13 mouse cellular contexts compared by ENCODE assay signal in the genomic region with DNA sequence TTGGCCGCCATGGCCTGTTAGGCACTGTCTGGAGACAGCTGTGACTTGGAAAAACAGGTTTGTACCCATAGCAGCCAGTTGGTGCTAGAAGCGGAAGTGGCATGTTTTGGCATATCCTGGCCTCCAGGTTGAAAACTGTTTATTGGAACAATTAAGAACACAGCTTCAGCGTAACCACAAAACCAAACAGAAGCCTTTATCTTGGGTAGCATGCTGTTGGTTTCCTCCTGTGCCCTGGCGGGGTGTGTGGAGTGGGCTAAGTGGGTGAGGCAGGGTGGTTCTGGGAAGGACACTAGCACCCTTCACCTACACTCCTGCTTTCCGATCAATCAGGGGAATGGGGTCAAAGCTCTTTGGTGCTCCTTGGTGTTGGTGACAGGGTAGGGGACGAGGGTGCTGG.
A peak's percentile ranks its signal among the peaks of the same experiment; 100 is the strongest.
DNase-seq lines count a peak whose midpoint lies in the region; ATAC-seq and TF ChIP-seq lines count a peak whose summit lies in the region.
"Had no signal": no experiment of that assay in that cellular context is flagged by ENCODE, and none has a peak within 500 bp of the region (broad histone marks: within the 10 kb centered on the region; RNA-seq: fewer than 3 reads in every experiment).

No protein-coding gene starts in this region.

- WGBS in kidney, adult 2 months = 86% methylated on average over 6 of the region's 6 CpGs

- H3K4me1 ChIP-seq in kidney, adult 2 months (ENCODE audit: control insufficient read depth, insufficient read depth, low read length) = peaks cover 34% of the 10 kb centered on the region
- H3K4me1 ChIP-seq in megakaryocyte, embryonic 14.5 days = peaks cover 78% of the 10 kb centered on the region

- DNase-seq in kidney, adult 9 months = peak; percentile 36
- DNase-seq in kidney, adult 2 months = no peak
- DNase-seq in MEL-GATA-1-ER (ENCODE audit: extremely low read depth, low read depth) = peak; percentile 80
- peak; percentile 13 for DNase-seq in induced T-regulatory cell, adult 2 months (ENCODE audit: low read depth)
- no peak for DNase-seq in left cerebral cortex, adult 11 months (ENCODE audit: low spot score)
- no peak for DNase-seq in ovary, adult 18-20 months (ENCODE audit: low spot score)
- DNase-seq: layer of hippocampus, adult 9-11 months; lung, adult 2 months had no signal

- no peaks in the 10 kb centered on the region for H3K27me3 ChIP-seq in kidney, adult 2 months (replicated peaks; ENCODE audit: control insufficient read depth, insufficient read depth, low read length)
- H3K27me3 ChIP-seq in megakaryocyte, embryonic 14.5 days (replicated peaks) = peaks cover 64% of the 10 kb centered on the region
- H3K27me3 ChIP-seq: hindbrain, embryonic 15.5 days; midbrain, embryonic 15.5 days had no signal

- no peak for ATAC-seq in monocyte, adult 5-6 weeks (replicated peaks; ENCODE audit: insufficient number of reproducible peaks, low FRiP score, low TSS enrichment, poor library complexity, severe bottlenecking)
- ATAC-seq: forebrain, embryonic 16.5 days; midbrain, embryonic 15.5 days had no signal

- no peak for TF ChIP-seq POLR2A in kidney, adult 2 months (IDR thresholded peaks at IDR 0.05; ENCODE audit: low read depth, low read length)

- peaks cover 7% of the 10 kb centered on the region; the same call in 1 of the 2 replicates for H3K9me3 ChIP-seq in megakaryocyte, embryonic 14.5 days
- H3K9me3 ChIP-seq: hindbrain, embryonic 15.5 days; midbrain, embryonic 15.5 days had no signal

- TF ChIP-seq CTCF in kidney, adult 2 months (conservative IDR thresholded peaks at IDR 0.05; ENCODE audit: insufficient read depth, insufficient read length, low read depth, low read length) = no peak

- H3K4me3 ChIP-seq in kidney, adult 2 months (ENCODE audit: insufficient read depth, low read depth, low read length) = no peak overlapping the region
- H3K4me3 ChIP-seq in megakaryocyte, embryonic 14.5 days (replicated peaks) = peak overlapping the region; percentile 34
- H3K4me3 ChIP-seq: hindbrain, embryonic 15.5 days; midbrain, embryonic 15.5 days had no signal

- no peaks in the 10 kb centered on the region for H3K36me3 ChIP-seq in kidney, adult 2 months (ENCODE audit: control insufficient read depth, insufficient read depth, low read length)
- no peaks in the 10 kb centered on the region for H3K36me3 ChIP-seq in megakaryocyte, embryonic 14.5 days (replicated peaks; ENCODE audit: low read length)
- H3K36me3 ChIP-seq: hindbrain, embryonic 15.5 days; midbrain, embryonic 15.5 days had no signal

- no peak overlapping the region for H3K27ac ChIP-seq in kidney, adult 2 months (ENCODE audit: insufficient read depth, low read depth, low read length)
- H3K27ac ChIP-seq: hindbrain, embryonic 15.5 days; midbrain, embryonic 15.5 days had no signal

Comparison
In these comparisons a context has a peak if more than half of its experiments do, and no peak if none do; other contexts are left out.
1. DNase-seq: peak in kidney, adult 9 months (single experiment), MEL-GATA-1-ER (single experiment) and induced T-regulatory cell, adult 2 months (single experiment); none in kidney, adult 2 months (single experiment), left cerebral cortex, adult 11 months (single experiment) and ovary, adult 18-20 months (single experiment).